Mouse (Mus musculus) heart, embryonic 16.5 days (tissue): ENCODE results near the gene Gm20388. TPM values are rescaled to one million over a fixed set of nuclear protein-coding genes. Genes with fewer than 3 reads are reported as not detected.

ENCODE experiments used
- ATAC-seq: fragments of 200-750 bp; cut with Nextera tagmentation; replicated peaks from 2 replicates; pipeline ENCODE4 v1.8.0; 2017; ENCODE audit warnings: moderate number of reproducible peaks; ENCODE audit not compliant: insufficient read depth, low FRiP score; ENCODE audit errors: extremely low read depth
- H3K27ac ChIP-seq: fragments of 300-500 bp; sonication (generic); 2 replicates; pipeline ENCODE4 v1.5.1; 2014; ENCODE audit warnings: mild to moderate bottlenecking, low read length, control low read depth, moderate library complexity
- H3K27me3 ChIP-seq: fragments of 300-500 bp; sonication (generic); 2 replicates; pipeline ENCODE4 v1.6.1; 2014; ENCODE audit warnings: low read length, mixed read lengths; ENCODE audit not compliant: control insufficient read depth, insufficient read depth
- H3K36me3 ChIP-seq: fragments of 300-500 bp; sonication (generic); 2 replicates; pipeline ENCODE4 v1.6.1; 2014; ENCODE audit not compliant: control insufficient read depth, insufficient read depth
- H3K4me1 ChIP-seq: fragments of 300-500 bp; sonication (generic); 2 replicates; pipeline ENCODE4 v1.6.1; 2014; ENCODE audit warnings: low read length, mixed read lengths; ENCODE audit not compliant: control insufficient read depth, insufficient read depth
- H3K4me2 ChIP-seq: fragments of 300-500 bp; sonication (generic); 2 replicates; pipeline ENCODE4 v1.6.1; 2014; ENCODE audit warnings: low read depth, mild to moderate bottlenecking, control low read depth, low read length
- H3K4me3 ChIP-seq: fragments of 300-500 bp; sonication (generic); 2 replicates; pipeline ENCODE4 v1.5.1; 2014; ENCODE audit warnings: mild to moderate bottlenecking, control low read depth, low read length
- H3K9ac ChIP-seq: fragments of 300-500 bp; sonication (generic); 2 replicates; pipeline ENCODE4 v1.6.1; 2014; ENCODE audit warnings: low read length, control low read depth
- H3K9me3 ChIP-seq: fragments of 300-500 bp; sonication (generic); replicated peaks from 2 replicates; pipeline ENCODE4 v1.6.1; 2016; ENCODE audit warnings: low read length; ENCODE audit not compliant: control insufficient read depth
- WGBS: fragments of 180-500 bp; shearing (Covaris S2); extraction: QIAGEN DNeasy Blood & Tissue Kit; methylation state at CpG from one replicate; pipeline ENCODE4 v1.1.7; 2014; 5-methylcytosine and 5-hydroxymethylcytosine counted together
- polyA plus RNA-seq: library from polyadenylated mRNA; unstranded; fragments of >200 nt; fragmentation: Nextera tagmentation; extraction: Ambion mirVana; gene quantifications from 2 replicates; pipeline ENCODE4 v1.2.1, GENCODE M21; 2015

Gene Gm20388
- polyA plus RNA-seq, 1 experiment from 2014 or later: 4.5 TPM

- Histone ChIP-seq H3K27ac (peak within 1 kb of the TSS; percentile 89), H3K9ac (peak within 1 kb of the TSS; percentile 86), H3K4me2 (peak within 1 kb of the TSS; percentile 93), H3K36me3 (peaks cover 4% of the 10 kb centered on the region; the same call in 1 of the 2 replicates), H3K27me3 (no peaks in the 10 kb centered on the region), H3K4me3 (peak within 1 kb of the TSS; percentile 81), H3K4me1 (peaks cover 17% of the 10 kb centered on the region), H3K9me3 (no peaks in the 10 kb centered on the region)
- WGBS: under 1% methylated on average over 56 of the region's 57 CpGs
- ATAC-seq: peak; percentile 99
Observed at GRCm38 (mm10) chr8:122611295-122612133, 2700.9 kb downstream of the Gm20388 start, which contains the start of the genes Galns and Trappc2l. TSS of gene Galns (minus strand) at chr8:122611463. TSS of gene Trappc2l (plus strand) at chr8:122611640.

GRCm38 (mm10) chr8:122616181-122616905 is 2705.7 kb downstream of the Gm20388 start:
- H3K9ac ChIP-seq: no peak overlapping the region
- no peak for ATAC-seq
- H3K9me3 ChIP-seq: no peaks in the 10 kb centered on the region
- H3K4me3 ChIP-seq: no peak overlapping the region
- H3K4me1 ChIP-seq: peaks cover 13% of the 10 kb centered on the region
- no peak overlapping the region for H3K27ac ChIP-seq
- WGBS: 62% methylated on average over 9 of the region's 9 CpGs
- H3K36me3 ChIP-seq: peaks cover 4% of the 10 kb centered on the region; the same call in 1 of the 2 replicates
- no peaks in the 10 kb centered on the region for H3K27me3 ChIP-seq
- H3K4me2 ChIP-seq: no peak overlapping the region

- 29% methylated on average over 5 of the region's 7 CpGs for WGBS
- H3K4me2 ChIP-seq: no peak overlapping the region
- no peaks in the 10 kb centered on the region for H3K27me3 ChIP-seq
- H3K9ac ChIP-seq: no peak overlapping the region; the same call in 1 of the 2 replicates
- no peaks in the 10 kb centered on the region for H3K9me3 ChIP-seq
- peaks cover 3% of the 10 kb centered on the region for H3K4me1 ChIP-seq
- H3K36me3 ChIP-seq: peaks cover 4% of the 10 kb centered on the region; the same call in 1 of the 2 replicates
- no peak overlapping the region for H3K27ac ChIP-seq
- no peak for ATAC-seq
- H3K4me3 ChIP-seq: no peak overlapping the region
Observed at GRCm38 (mm10) chr8:122617947-122618546, 2707.4 kb downstream of the Gm20388 start.

GRCm38 (mm10) chr8:122618660-122619378 is 2708.2 kb downstream of the Gm20388 start:
- Histone ChIP-seq H3K4me1 (peaks cover 3% of the 10 kb centered on the region), H3K9me3 (no peaks in the 10 kb centered on the region), H3K4me3 (no peak overlapping the region), H3K27me3 (no peaks in the 10 kb centered on the region), H3K4me2 (no peak overlapping the region), H3K9ac (no peak overlapping the region), H3K27ac (no peak overlapping the region), H3K36me3 (peaks cover 4% of the 10 kb centered on the region; the same call in 1 of the 2 replicates)
- ATAC-seq: no peak
- 68% methylated on average over 6 of the region's 6 CpGs for WGBS

GRCm38 (mm10) chr8:122620446-122620845 is 2709.8 kb downstream of the Gm20388 start:
- no peaks in the 10 kb centered on the region for H3K36me3 ChIP-seq
- H3K4me1 ChIP-seq: peaks cover 3% of the 10 kb centered on the region
- no peaks in the 10 kb centered on the region for H3K27me3 ChIP-seq
- 39% methylated on average over 5 of the region's 5 CpGs for WGBS
- H3K4me3 ChIP-seq: no peak overlapping the region
- no peak overlapping the region for H3K9ac ChIP-seq
- H3K4me2 ChIP-seq: no peak overlapping the region
- H3K9me3 ChIP-seq: no peaks in the 10 kb centered on the region
- ATAC-seq: no peak
- H3K27ac ChIP-seq: no peak overlapping the region

- 65% methylated on average over 6 of the region's 6 CpGs for WGBS
- H3K9me3 ChIP-seq: no peaks in the 10 kb centered on the region
- no peak within 1 kb of the TSS for H3K4me2 ChIP-seq
- H3K4me3 ChIP-seq: no peak within 1 kb of the TSS
- H3K36me3 ChIP-seq: no peaks in the 10 kb centered on the region
- peaks cover 3% of the 10 kb centered on the region for H3K4me1 ChIP-seq
- H3K27me3 ChIP-seq: no peaks in the 10 kb centered on the region
- H3K27ac ChIP-seq: no peak within 1 kb of the TSS
- ATAC-seq: no peak
- H3K9ac ChIP-seq: no peak within 1 kb of the TSS
Observed at GRCm38 (mm10) chr8:122622727-122623126, 2712.1 kb downstream of the Gm20388 start, which contains the start of gene Pabpn1l. TSS of gene Pabpn1l (minus strand) at chr8:122622739.

- no peak overlapping the region for H3K9ac ChIP-seq
- no peak overlapping the region for H3K27ac ChIP-seq
- no peaks in the 10 kb centered on the region for H3K36me3 ChIP-seq
Observed at GRCm38 (mm10) chr8:122623844-122624642, 2713.4 kb downstream of the Gm20388 start.

GRCm38 (mm10) chr8:122624653-122625052 is 2714.0 kb downstream of the Gm20388 start:
- no peak overlapping the region for H3K27ac ChIP-seq
- no peak overlapping the region for H3K4me2 ChIP-seq
- WGBS: 66% methylated on average over 5 of the region's 5 CpGs
- H3K27me3 ChIP-seq: no peaks in the 10 kb centered on the region
- H3K9ac ChIP-seq: no peak overlapping the region
- no peaks in the 10 kb centered on the region for H3K9me3 ChIP-seq
- H3K36me3 ChIP-seq: no peaks in the 10 kb centered on the region
- no peak for ATAC-seq
- H3K4me1 ChIP-seq: no peaks in the 10 kb centered on the region
- H3K4me3 ChIP-seq: no peak overlapping the region

More at GRCm38 (mm10) chr8:122623844-122624642, 2713.4 kb downstream of the Gm20388 start:
- 77% methylated on average over 17 of the region's 17 CpGs for WGBS
- Histone ChIP-seq H3K4me3 (no peak overlapping the region), H3K27me3 (no peaks in the 10 kb centered on the region), H3K9me3 (no peaks in the 10 kb centered on the region), H3K4me1 (no peaks in the 10 kb centered on the region), H3K4me2 (no peak overlapping the region)
- ATAC-seq: 0 out of 2 replicates have a peak, but pooled peaks have one; percentile 18
